Mouse (Mus musculus): Measurements from ENCODE around the gene Traf3ip2.

Gene Traf3ip2

DNA sequence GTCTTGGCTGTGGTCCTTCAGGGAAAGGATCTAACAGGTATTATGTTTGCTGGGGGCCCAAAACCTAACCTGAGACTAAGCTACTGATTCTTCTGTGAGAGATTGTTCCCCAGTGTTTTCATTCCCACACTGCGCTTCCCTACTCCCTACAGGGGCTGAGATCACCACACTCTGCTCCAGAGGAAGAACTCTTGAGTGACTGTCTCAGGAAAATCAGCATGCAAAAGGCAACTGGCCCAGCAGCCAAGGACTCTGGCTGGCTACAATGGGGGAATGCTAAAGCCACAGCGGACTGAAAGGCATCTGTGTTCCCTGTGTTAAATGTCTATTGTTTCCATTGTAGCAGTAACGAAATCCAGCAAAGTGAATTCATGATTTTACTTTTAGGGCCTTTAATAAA, 62.0 kb downstream of the Traf3ip2 start:
- no peak for DNase-seq (ENCODE audit: low spot score)

DNA sequence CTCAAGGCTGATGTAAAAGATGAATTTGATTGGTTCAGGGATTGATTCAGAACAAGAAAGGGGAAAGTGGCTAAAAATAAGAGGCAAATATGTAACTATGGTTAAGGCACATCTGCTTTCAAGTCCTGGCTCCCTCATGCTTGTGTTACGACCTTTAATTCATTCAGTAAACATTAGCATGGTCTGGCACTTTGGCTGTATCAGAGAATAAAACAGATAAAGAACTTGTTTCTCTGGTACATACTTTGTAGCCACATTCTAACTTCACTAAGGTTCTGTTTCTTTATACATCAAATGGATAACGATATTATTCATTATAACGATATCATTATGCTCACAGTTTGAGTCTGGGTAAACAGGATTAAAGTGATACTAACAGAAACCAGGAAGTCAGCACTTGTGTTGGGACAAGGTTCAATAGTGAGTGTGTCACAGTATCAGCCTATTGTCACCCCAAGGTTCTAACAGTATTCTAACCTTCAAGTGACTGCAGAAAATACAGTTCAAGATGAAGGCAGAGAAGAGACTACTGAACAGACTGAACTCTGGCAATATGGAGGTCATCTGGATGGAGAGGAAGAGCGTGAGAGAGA, 65.6 kb downstream of the Traf3ip2 start:
- DNase-seq (ENCODE audit: low spot score), result no peak

DNA sequence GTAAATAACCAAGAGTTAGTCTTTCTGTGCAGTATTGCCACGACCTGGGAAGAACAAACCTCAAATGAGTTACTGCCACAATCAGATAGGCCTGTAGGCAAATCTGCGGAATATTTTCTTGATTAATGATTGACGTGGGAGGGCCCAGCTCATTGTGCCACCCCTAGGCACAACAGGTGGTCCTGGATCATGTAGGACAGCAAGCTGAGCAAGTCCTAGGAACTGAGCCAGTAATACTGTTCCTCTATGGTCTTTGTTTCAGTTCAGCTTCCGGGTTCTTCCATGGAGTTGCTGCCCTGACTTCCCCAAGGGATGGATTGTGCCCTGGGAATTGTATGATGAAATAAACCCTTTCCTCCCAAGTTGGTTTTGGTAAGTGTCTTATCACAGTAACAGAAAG, 68.3 kb downstream of the Traf3ip2 start:
- DNase-seq (ENCODE audit: low spot score), result no peak

- DNase-seq (ENCODE audit: low spot score), result no peak
Measured at GRCm38 (mm10) chr10:39682556-39682955, 69.8 kb downstream of the Traf3ip2 start.

GRCm38 (mm10) chr10:39683481-39683880, 70.7 kb downstream of the Traf3ip2 start:
- DNase-seq (ENCODE audit: low spot score), result no peak

DNA sequence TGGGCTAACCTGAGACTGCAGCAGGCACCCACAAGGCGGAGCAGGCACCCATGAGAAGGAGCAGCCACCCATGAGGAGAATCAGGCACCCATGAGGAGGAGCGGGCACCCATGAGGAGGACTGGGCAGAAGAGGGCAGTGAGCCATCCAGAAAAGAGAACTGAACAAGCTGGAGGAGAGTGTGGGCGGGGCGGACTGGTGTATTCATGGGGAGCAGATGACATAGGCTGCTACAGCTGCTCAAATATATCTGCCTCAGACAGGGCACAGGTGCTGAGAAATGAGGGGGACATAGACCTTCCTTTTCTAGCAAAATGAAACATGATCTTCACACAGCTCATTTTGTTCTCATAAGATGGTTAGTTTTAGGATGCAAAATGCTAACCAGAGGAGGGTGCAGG, 74.1 kb downstream of the Traf3ip2 start:
- DNase-seq (ENCODE audit: low spot score), result no peak

DNA sequence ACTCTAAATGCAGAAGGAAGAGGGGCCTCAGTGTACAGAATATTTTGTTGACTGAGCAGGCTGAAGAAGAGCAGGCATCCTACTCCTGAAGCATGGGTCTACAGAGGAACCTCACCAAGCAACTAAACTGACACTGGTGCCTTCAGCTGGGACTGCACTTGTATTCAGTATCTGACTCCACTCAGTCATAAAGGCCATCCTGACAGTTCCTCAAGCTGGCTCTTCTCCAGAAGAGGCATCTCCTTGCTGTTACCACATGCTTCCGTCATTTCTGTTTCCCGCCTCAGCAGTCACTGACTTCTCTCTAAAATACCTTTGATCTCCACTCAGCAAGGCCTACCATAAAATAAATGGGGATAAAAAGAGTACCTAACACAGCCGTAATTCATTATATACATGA, 75.1 kb downstream of the Traf3ip2 start:
- DNase-seq (ENCODE audit: low spot score), result no peak

- no peak for DNase-seq (ENCODE audit: low spot score)
Measured at GRCm38 (mm10) chr10:39691351-39692064, 78.8 kb downstream of the Traf3ip2 start.

- no peak for DNase-seq (ENCODE audit: low spot score)
Measured at GRCm38 (mm10) chr10:39692152-39692551, 79.4 kb downstream of the Traf3ip2 start.
